In the genomic region with DNA sequence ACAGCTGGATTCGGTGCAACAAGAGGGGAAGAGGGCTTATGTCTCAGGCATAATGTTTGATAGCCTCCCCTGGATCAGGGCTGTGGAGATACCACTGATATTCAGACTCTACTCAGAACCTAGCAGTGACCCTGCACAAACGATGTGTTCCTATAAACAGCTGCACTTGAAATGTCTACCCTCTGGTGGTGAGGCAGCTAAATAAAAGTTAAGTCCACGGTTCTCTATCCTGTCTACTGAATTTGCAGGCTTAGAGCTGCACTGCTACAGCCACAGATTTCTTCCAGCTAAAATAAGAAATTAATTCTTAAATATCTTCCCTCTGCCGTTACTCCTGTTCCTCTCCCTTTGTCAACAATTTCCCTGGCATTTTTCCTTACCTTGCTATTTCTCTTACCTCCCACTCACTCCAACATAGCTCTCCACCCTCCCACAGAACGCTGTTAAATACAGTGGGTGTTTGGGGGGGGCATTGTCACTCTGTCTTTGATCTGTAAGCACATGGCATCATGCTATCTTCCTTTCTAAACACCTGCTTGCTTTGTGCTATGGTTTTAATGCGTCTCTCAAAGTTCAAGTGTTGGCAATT, we compare ENCODE assay signal across 25 mouse cellular contexts.
DNase-seq lines count a peak whose midpoint lies in the region; ATAC-seq and TF ChIP-seq lines count a peak whose summit lies in the region.
"Had no signal": no experiment of that assay in that cellular context is flagged by ENCODE, and none has a peak within 500 bp of the region (broad histone marks: within the 10 kb centered on the region; RNA-seq: fewer than 3 reads in every experiment).

No protein-coding gene starts in this region.

- H3K9me3 ChIP-seq in hindbrain, postnatal 0 days (ENCODE audit: low read length), result no peaks in the 10 kb centered on the region
- no peaks in the 10 kb centered on the region; the same call in 1 of the 2 replicates for H3K9me3 ChIP-seq in hindbrain, embryonic 12.5 days (replicated peaks)
- H3K9me3 ChIP-seq in stomach, postnatal 0 days (ENCODE audit: control insufficient read depth, low read length), result no peaks in the 10 kb centered on the region
- H3K9me3 ChIP-seq: hindbrain, embryonic 13.5 days had no signal

- H3K4me2 ChIP-seq in hindbrain, postnatal 0 days (ENCODE audit: low read depth, low read length), result no peak overlapping the region
- H3K4me2 ChIP-seq in hindbrain, embryonic 12.5 days (replicated peaks), result no peak overlapping the region
- no peak overlapping the region for H3K4me2 ChIP-seq in stomach, postnatal 0 days (replicated peaks; ENCODE audit: low read depth)
- H3K4me2 ChIP-seq: embryonic facial prominence, embryonic 12.5 days; hindbrain, embryonic 13.5 days; liver, embryonic 12.5 days had no signal

- H3K4me1 ChIP-seq in hindbrain, postnatal 0 days (ENCODE audit: insufficient read depth, low read length), result no peaks in the 10 kb centered on the region
- no peaks in the 10 kb centered on the region for H3K4me1 ChIP-seq in hindbrain, embryonic 12.5 days
- no peaks in the 10 kb centered on the region for H3K4me1 ChIP-seq in stomach, postnatal 0 days (replicated peaks; ENCODE audit: control insufficient read depth, insufficient read depth)
- H3K4me1 ChIP-seq: embryonic facial prominence, embryonic 12.5 days; hindbrain, embryonic 13.5 days; liver, embryonic 12.5 days had no signal

- WGBS in hindbrain, postnatal 0 days, result 72% methylated on average over 6 of the region's 6 CpGs
- 80% methylated on average over 6 of the region's 6 CpGs for WGBS in hindbrain, embryonic 12.5 days
- 46% methylated on average over 6 of the region's 6 CpGs for WGBS in stomach, postnatal 0 days

- peak; percentile 9; the same call in 1 of the 2 replicates for TF ChIP-seq CTCF in hindbrain, postnatal 0 days (IDR thresholded peaks at IDR 0.05; ENCODE audit: low read depth)
- TF ChIP-seq CTCF in left cerebral cortex, adult 2 months (IDR thresholded peaks at IDR 0.05), result peak; percentile 32
- peak; percentile 5 for TF ChIP-seq CTCF in Patski (IDR thresholded peaks at IDR 0.05)
- 0 out of 2 replicates have a peak, but pooled peaks have one; percentile 17 for TF ChIP-seq CTCF in stomach, postnatal 0 days (IDR thresholded peaks at IDR 0.05; ENCODE audit: low read depth)

- DNase-seq in hindbrain, postnatal 0 days (ENCODE audit: low spot score), result no peak
- DNase-seq in left cerebral cortex, adult 2 months (ENCODE audit: extremely low spot score in 1 of 2, low spot score in 2 of 2), result no peak
- DNase-seq in left cerebral cortex, postnatal 14 days (ENCODE audit: low spot score in 2 of 2), result no peak
- no peak for DNase-seq in Patski (ENCODE audit: low read depth, low spot score)
- no peak for DNase-seq in stomach, postnatal 0 days (ENCODE audit: low spot score)
- no peak for DNase-seq in natural killer cell, adult 2 months (ENCODE audit: low spot score in 2 of 2)
- DNase-seq: adrenal gland, adult 2 months; cerebellum, adult 8-10 months; cerebellum, postnatal 25 days; embryo, embryonic 11 days; gastrocnemius, adult 2 months; heart, postnatal 36 days; left cerebral cortex, postnatal 4 days; liver, postnatal 0 days; lung, postnatal 4 days; midbrain, embryonic 14.5 days; thymus, postnatal 14 days had no signal

- H3K27ac ChIP-seq in hindbrain, postnatal 0 days, result no peak overlapping the region
- H3K27ac ChIP-seq in hindbrain, embryonic 12.5 days, result no peak overlapping the region
- no peak overlapping the region for H3K27ac ChIP-seq in left cerebral cortex, adult 2 months
- no peak overlapping the region for H3K27ac ChIP-seq in stomach, postnatal 0 days (replicated peaks)
- H3K27ac ChIP-seq: embryonic facial prominence, embryonic 12.5 days; gastrocnemius, adult 2 months; hindbrain, embryonic 13.5 days; liver, embryonic 12.5 days had no signal

- in situ Hi-C loops in Patski (cut with MboI; ENCODE audit: low pct_unique_long_range_greater_than_20kb), result no loop called here

- CTCF ChIA-PET in Patski (lab: Charles Lee), result interaction anchor here (0.7 to 1.2 kb wide), 2 partner anchors 10 to 12 kb away, joined by 3 to 4 read pairs; no protein-coding TSS in a partner anchor

- TF ChIP-seq EP300 in stomach, postnatal 0 days (optimal IDR thresholded peaks at IDR 0.05), result no peak

- H3K4me3 ChIP-seq in hindbrain, postnatal 0 days (ENCODE audit: low read length), result no peak overlapping the region
- H3K4me3 ChIP-seq in hindbrain, embryonic 12.5 days, result no peak overlapping the region
- H3K4me3 ChIP-seq in left cerebral cortex, adult 2 months, result no peak overlapping the region
- H3K4me3 ChIP-seq in stomach, postnatal 0 days (ENCODE audit: low read depth, low read length), result no peak overlapping the region
- H3K4me3 ChIP-seq: embryonic facial prominence, embryonic 12.5 days; gastrocnemius, adult 2 months; hindbrain, embryonic 13.5 days; liver, embryonic 12.5 days had no signal

- POLR2A ChIA-PET in Patski (lab: Charles Lee), result interaction anchor here (0.6 kb wide), 1 partner anchor 13 kb away, joined by 5 read pairs; no protein-coding TSS in a partner anchor

- no peaks in the 10 kb centered on the region for H3K36me3 ChIP-seq in hindbrain, postnatal 0 days (ENCODE audit: insufficient read depth, low read length)
- no peaks in the 10 kb centered on the region for H3K36me3 ChIP-seq in hindbrain, embryonic 12.5 days
- H3K36me3 ChIP-seq in stomach, postnatal 0 days (ENCODE audit: control insufficient read depth, insufficient read depth, low read length), result no peaks in the 10 kb centered on the region
- H3K36me3 ChIP-seq: embryonic facial prominence, embryonic 12.5 days; hindbrain, embryonic 13.5 days; liver, embryonic 12.5 days had no signal

- H3K27me3 ChIP-seq in hindbrain, postnatal 0 days (ENCODE audit: insufficient read depth, low read length), result no peaks in the 10 kb centered on the region
- H3K27me3 ChIP-seq in hindbrain, embryonic 12.5 days, result no peaks in the 10 kb centered on the region
- peaks cover 2% of the 10 kb centered on the region for H3K27me3 ChIP-seq in Patski
- no peaks in the 10 kb centered on the region for H3K27me3 ChIP-seq in stomach, postnatal 0 days (ENCODE audit: control insufficient read depth, insufficient read depth, low read length)
- H3K27me3 ChIP-seq: embryonic facial prominence, embryonic 12.5 days; hindbrain, embryonic 13.5 days; liver, embryonic 12.5 days had no signal

- ATAC-seq in hindbrain, postnatal 0 days, result no peak
- ATAC-seq in hindbrain, embryonic 12.5 days (ENCODE audit: low FRiP score), result no peak
- ATAC-seq in Patski, result no peak
- ATAC-seq in stomach, postnatal 0 days (ENCODE audit: low FRiP score, low TSS enrichment), result no peak
- ATAC-seq: activated CD4-positive, CD25-positive, alpha-beta regulatory T cell, adult 4 months; CD4-positive, CD25-positive, alpha-beta regulatory T cell, adult 4 months; forebrain, embryonic 14.5 days; intestine, postnatal 0 days; liver, embryonic 12.5 days; liver, postnatal 0 days had no signal

- H3K9ac ChIP-seq in hindbrain, postnatal 0 days (replicated peaks; ENCODE audit: low read length), result no peak overlapping the region
- no peak overlapping the region for H3K9ac ChIP-seq in hindbrain, embryonic 12.5 days
- H3K9ac ChIP-seq in stomach, postnatal 0 days (ENCODE audit: low read length), result no peak overlapping the region
- H3K9ac ChIP-seq: embryonic facial prominence, embryonic 12.5 days; hindbrain, embryonic 13.5 days; liver, embryonic 12.5 days; liver, postnatal 0 days had no signal

- intact Hi-C loops in left cerebral cortex, adult 2 months (cut with DNase I), result loop anchor here (5.0 to 10.0 kb wide), 2 partner anchors 155 to 202 kb away; no protein-coding TSS in a partner anchor
- intact Hi-C loops in left cerebral cortex, postnatal 14 days (cut with DNase I), result no loop called here
